Mouse (Mus musculus): ENCODE data around the gene Rtf2.

Rtf2 gene

GRCm38 (mm10) chr2:172496736-172497345 is 56.5 kb downstream of the Rtf2 start:
- DNase-seq = no peak

- DNase-seq = no peak
Observed at GRCm38 (mm10) chr2:172498823-172499222, 58.5 kb downstream of the Rtf2 start.

- no peak for DNase-seq
Observed at GRCm38 (mm10) chr2:172500752-172501316, 60.5 kb downstream of the Rtf2 start.

- DNase-seq = peak; percentile 81
Observed at GRCm38 (mm10) chr2:172501341-172501740, 61.0 kb downstream of the Rtf2 start.

- DNase-seq = no peak
Observed at GRCm38 (mm10) chr2:172502168-172502567, 61.8 kb downstream of the Rtf2 start.

DNA sequence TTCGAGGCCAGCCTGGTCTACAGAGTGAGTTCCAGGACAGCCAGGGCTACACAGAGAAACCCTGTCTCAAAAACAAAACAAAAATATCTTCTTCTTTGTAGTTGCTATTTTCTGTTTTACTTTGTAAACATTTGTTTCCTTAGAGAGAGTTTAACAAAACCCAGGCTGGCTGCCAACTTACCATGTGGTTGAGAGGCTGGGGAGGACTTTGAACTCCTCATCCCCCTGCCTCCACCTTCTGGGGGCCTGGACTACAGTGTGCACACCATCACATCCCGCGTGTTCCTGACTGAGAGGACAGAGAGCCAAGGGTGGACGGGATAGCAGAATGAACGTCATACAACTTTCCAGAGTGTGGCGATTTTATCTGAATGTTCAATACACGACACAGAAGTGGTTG is 65.8 kb downstream of the Rtf2 start:
- no peak for DNase-seq

DNA sequence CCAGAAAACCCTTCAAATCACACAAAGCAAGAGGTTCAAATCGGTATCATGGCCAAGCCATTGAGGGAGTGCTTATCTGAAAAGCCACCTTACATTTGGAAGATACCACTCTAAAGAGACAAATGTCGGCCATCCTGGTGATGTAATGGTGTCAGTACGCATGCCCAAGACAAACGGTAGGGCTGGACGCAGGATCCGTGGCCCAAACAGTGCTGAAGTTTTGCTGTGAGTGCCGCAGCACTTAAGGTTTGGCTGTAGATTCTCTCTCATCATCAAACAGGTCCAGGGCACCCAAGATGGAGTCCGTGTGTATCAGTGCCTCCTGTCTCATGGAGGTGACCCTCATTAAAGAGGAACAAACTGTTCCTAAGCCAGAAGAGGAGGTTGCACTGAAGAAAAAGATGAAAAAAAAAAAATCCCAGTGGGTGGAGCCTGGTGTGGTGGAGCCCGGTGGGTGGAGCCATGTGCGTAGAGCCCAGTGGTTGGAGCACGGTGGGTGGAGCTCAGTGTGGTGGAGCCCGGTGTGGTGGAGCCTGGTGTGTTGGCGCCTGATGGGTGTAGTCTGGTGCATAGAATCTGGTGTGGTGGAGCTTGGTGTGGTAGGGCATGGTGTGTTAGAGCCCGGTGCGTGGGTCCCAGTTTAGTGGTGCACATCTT is 69.8 kb downstream of the Rtf2 start:
- no peak for DNase-seq

GRCm38 (mm10) chr2:172510899-172511298 is 70.5 kb downstream of the Rtf2 start:
- DNase-seq = no peak

DNA sequence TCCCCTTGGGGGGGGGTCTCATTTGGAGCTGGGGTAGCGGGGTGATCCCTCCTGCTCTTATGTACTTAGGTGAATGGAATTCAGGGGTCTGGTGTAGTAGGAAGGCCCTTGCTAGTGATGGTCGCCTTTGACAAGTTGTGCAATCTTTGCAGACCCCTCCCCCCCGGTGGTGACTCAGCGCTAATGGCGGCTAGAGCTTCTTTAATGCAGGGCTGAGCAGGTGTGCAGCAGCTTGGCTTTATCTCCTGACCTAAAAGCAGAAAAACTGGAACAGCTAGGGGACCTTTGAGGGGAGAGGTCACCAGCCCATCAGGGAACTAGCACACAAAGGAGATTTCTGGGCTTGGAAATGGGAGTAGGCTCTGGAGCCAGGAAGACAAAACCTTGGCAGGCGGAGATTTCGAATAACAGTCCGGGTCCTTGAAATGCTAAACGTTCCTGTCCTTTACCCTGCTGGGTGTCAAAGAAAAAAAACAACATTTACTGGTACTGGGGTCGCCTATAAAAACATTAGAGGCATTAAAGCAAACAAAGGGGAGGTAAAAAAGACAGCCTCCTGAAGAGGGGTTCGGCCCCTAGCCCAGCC is 76.1 kb downstream of the Rtf2 start:
- DNase-seq = no peak

Measured in retina, postnatal 1 day (tissue).